Mouse (Mus musculus): Measurements from ENCODE around the gene Gm28230.

DNA sequence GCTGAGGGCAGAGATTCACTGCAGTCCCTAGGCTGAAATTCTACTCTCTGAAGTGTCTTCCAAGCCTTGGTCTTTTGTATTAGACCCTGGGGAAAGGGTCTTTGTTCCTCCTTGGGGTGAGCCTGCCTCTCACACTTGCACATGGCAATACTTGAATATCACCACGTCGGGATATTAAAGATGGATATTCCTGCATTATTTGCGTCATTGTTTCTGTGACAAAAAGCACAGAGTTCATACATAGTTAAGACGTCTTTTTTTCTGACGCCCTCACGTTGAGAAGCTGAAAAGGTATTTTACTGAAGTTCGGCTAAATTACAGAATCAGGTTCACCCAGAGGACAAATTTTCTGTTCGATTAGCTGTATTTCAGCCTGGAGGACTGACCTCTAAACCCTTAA lies 3.8 kb downstream of the Gm28230 start:
- no peak for TF ChIP-seq POLR2A (IDR thresholded peaks at IDR 0.05; ENCODE audit: borderline replicate concordance, extremely low read depth, low read depth, low read length)
- no peak for TF ChIP-seq CTCF (IDR thresholded peaks at IDR 0.05; ENCODE audit: insufficient read depth, low read length)

Measured in lung, adult 2 months (tissue).